Mouse (Mus musculus): ENCODE measurements around the gene Tcta.
"Not testable (repeated sequence)": the region's sequence is repeated elsewhere in the genome, so short reads cannot be mapped to it uniquely, and the experiment has no call there.

Tcta gene

GRCm38 (mm10) chr9:108305629-108306520, at the start of gene Tcta, which contains the start of gene Rhoa:
Gene Tcta, minus strand, starts transcription at chr9:108306160.
Gene Rhoa, plus strand, starts transcription at chr9:108306129.
- DNase-seq: peak; percentile 98

GRCm38 (mm10) chr9:108349727-108350126, 43.8 kb upstream of the Tcta start:
- peak; percentile 44 for DNase-seq

- DNase-seq: no peak
These were observed 42.3 kb upstream of the Tcta start for GRCm38 (mm10) chr9:108348290-108348680.

GRCm38 (mm10) chr9:108347540-108348289, 41.8 kb upstream of the Tcta start, which contains the start of gene Usp4:
Gene Usp4, plus strand, starts transcription at chr9:108347853.
- peak; percentile 96 for DNase-seq

- no peak for DNase-seq
These were observed 41.1 kb upstream of the Tcta start for GRCm38 (mm10) chr9:108347024-108347423.

GRCm38 (mm10) chr9:108344471-108344870, 38.5 kb upstream of the Tcta start:
- DNase-seq: no peak

- peak; percentile 50 for DNase-seq
These were observed 37.9 kb upstream of the Tcta start for GRCm38 (mm10) chr9:108343835-108344234.

GRCm38 (mm10) chr9:108343331-108343730, 37.4 kb upstream of the Tcta start:
- DNase-seq: peak; percentile 42

GRCm38 (mm10) chr9:108342301-108342831, 36.4 kb upstream of the Tcta start:
- peak; percentile 52 for DNase-seq

GRCm38 (mm10) chr9:108341801-108342200, 35.8 kb upstream of the Tcta start:
- DNase-seq: peak; percentile 47

GRCm38 (mm10) chr9:108341139-108341475, 35.1 kb upstream of the Tcta start:
- DNase-seq: peak; percentile 11

GRCm38 (mm10) chr9:108340258-108341138, 34.5 kb upstream of the Tcta start:
- peak; percentile 69 for DNase-seq

- peak; percentile 59 for DNase-seq
These were observed 33.9 kb upstream of the Tcta start for GRCm38 (mm10) chr9:108339886-108340257.

- peak; percentile 98 for DNase-seq
These were observed 33.2 kb upstream of the Tcta start, which contains the start of gene Gpx1 for GRCm38 (mm10) chr9:108338886-108339781. Gene Gpx1, plus strand, starts transcription at chr9:108338903.

- DNase-seq: peak; percentile 32
These were observed 32.6 kb upstream of the Tcta start for GRCm38 (mm10) chr9:108338551-108338885.

- no peak for DNase-seq
These were observed 32.0 kb upstream of the Tcta start for GRCm38 (mm10) chr9:108337848-108338550.

- no peak for DNase-seq
These were observed 19.9 kb upstream of the Tcta start for GRCm38 (mm10) chr9:108325811-108326210.

GRCm38 (mm10) chr9:108324784-108325183, 18.8 kb upstream of the Tcta start:
- DNase-seq: no peak

GRCm38 (mm10) chr9:108322054-108322453, 16.1 kb upstream of the Tcta start:
- not testable (repeated sequence) for DNase-seq

GRCm38 (mm10) chr9:108318462-108318861, 12.5 kb upstream of the Tcta start:
- no peak for DNase-seq

- DNase-seq: no peak
These were observed 11.6 kb upstream of the Tcta start for GRCm38 (mm10) chr9:108317572-108317971.

Data from liver (tissue).